ENCODE assay signal across 8 mouse cellular contexts in the genomic region with DNA sequence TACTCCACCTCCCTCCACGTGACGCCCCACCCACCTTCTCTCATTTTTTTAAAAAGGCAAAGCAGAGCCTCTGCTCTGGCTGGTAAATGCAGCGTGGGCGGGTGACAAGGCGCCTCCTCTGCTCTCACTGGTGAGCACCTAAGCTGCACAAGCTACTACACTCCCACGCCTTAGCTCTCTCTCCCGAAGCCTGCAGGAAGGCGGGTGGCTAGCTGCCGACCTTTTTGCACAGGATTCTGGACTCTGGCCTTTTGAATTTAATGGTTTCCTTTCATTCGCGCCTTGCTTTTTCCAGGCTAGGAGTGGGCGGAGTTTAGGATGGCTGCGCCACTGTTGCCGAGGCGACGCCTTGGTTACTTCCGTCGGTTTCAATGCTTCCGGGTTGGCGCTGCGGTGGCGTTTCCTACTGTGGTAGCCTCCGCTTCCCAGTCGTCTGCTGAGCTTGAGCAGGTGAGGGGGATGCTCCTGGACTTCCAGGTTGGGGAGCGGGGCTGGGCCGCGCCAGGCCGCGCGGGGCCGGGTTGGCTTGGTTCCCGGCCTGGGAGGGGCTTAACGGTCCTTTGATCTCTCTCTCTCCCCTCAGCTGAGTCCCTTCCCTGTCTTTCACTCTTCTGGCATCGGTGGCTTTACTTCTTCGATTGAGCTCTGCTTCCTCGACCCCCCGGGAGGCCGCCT. TPM values are rescaled to one million over a fixed set of nuclear protein-coding genes. Genes with fewer than 3 reads are reported as not detected.
DNase-seq lines count a peak whose midpoint lies in the region; ATAC-seq and TF ChIP-seq lines count a peak whose summit lies in the region.

A gene (plus strand): TSS at position 35 of the 675 bp plus-strand sequence.

- dilution Hi-C loops in CH12.LX (cut with MboI; ENCODE audit: extremely low pct_ligation_motif_present, extremely low pct_unique_long_range_greater_than_20kb, low sequenced_read_pairs) = no loop called here

- peak; percentile 98 for ATAC-seq in forebrain, embryonic 12.5 days (ENCODE audit: low FRiP score)
- peak; percentile 92 for ATAC-seq in heart, postnatal 0 days (ENCODE audit: insufficient read depth, low read depth)
- peak; percentile 98 for ATAC-seq in liver, postnatal 0 days
- peak; percentile 99 for ATAC-seq in neural tube, embryonic 14.5 days (ENCODE audit: low read depth)

- peak; percentile 73 for DNase-seq in CH12.LX (ENCODE audit: extremely low read depth)
- peak; percentile 67 for DNase-seq in c-Kit-positive CD71-positive TER-119-positive erythroid progenitor cells, embryonic 14.5 days (ENCODE audit: low spot score)
- peak; percentile 69 for DNase-seq in heart, postnatal 0 days (ENCODE audit: low spot score)
- DNase-seq in large intestine, adult 2 months (ENCODE audit: low read depth, low spot score) = peak; percentile 64
- peak; percentile 81 for DNase-seq in liver, postnatal 0 days
- DNase-seq in testis, postnatal 10 days (ENCODE audit: low spot score) = peak; percentile 81

- peak within 1 kb of the TSS; percentile 78 for H3K4me2 ChIP-seq in CH12.LX (ENCODE audit: insufficient read depth, low read depth, poor library complexity, severe bottlenecking)
- peak within 1 kb of the TSS; percentile 56 for H3K4me2 ChIP-seq in forebrain, embryonic 12.5 days
- H3K4me2 ChIP-seq in heart, postnatal 0 days (ENCODE audit: low read depth, low read length) = peak within 1 kb of the TSS; percentile 69
- peak within 1 kb of the TSS; percentile 70 for H3K4me2 ChIP-seq in liver, postnatal 0 days (ENCODE audit: low read depth, low read length)
- peak within 1 kb of the TSS; percentile 49 for H3K4me2 ChIP-seq in neural tube, embryonic 14.5 days (ENCODE audit: low read depth, low read length)

- peak; percentile 58; the same call in 1 of the 2 replicates for TF ChIP-seq POLR2A in CH12.LX (IDR thresholded peaks at IDR 0.05; ENCODE audit: low read depth, low read length)

- H3K4me1 ChIP-seq in CH12.LX (ENCODE audit: control insufficient read depth in 1 of 2, insufficient read depth in 2 of 2) = no peaks in the 10 kb centered on the region
- H3K4me1 ChIP-seq in forebrain, embryonic 12.5 days = no peaks in the 10 kb centered on the region; the same call in 1 of the 2 replicates
- H3K4me1 ChIP-seq in heart, postnatal 0 days (ENCODE audit: control insufficient read depth, insufficient read depth) = no peaks in the 10 kb centered on the region
- H3K4me1 ChIP-seq in liver, postnatal 0 days (ENCODE audit: insufficient read depth) = peaks cover 5% of the 10 kb centered on the region; the same call in 1 of the 2 replicates
- no peaks in the 10 kb centered on the region for H3K4me1 ChIP-seq in neural tube, embryonic 14.5 days (ENCODE audit: control insufficient read depth, insufficient read depth, low read length)

- no peak for TF ChIP-seq EP300 in CH12.LX (IDR thresholded peaks at IDR 0.05; ENCODE audit: low read length)
- no peak; the same call in 1 of the 2 replicates for TF ChIP-seq EP300 in heart, postnatal 0 days (IDR thresholded peaks at IDR 0.05; ENCODE audit: low read depth)
- TF ChIP-seq EP300 in liver, postnatal 0 days (IDR thresholded peaks at IDR 0.05; ENCODE audit: low read depth) = no peak

- H3K27me3 ChIP-seq in CH12.LX (replicated peaks) = no peaks in the 10 kb centered on the region
- H3K27me3 ChIP-seq in forebrain, embryonic 12.5 days = no peaks in the 10 kb centered on the region
- H3K27me3 ChIP-seq in heart, postnatal 0 days (ENCODE audit: control insufficient read depth, insufficient read depth, low read length) = no peaks in the 10 kb centered on the region
- no peaks in the 10 kb centered on the region for H3K27me3 ChIP-seq in liver, postnatal 0 days (ENCODE audit: insufficient read depth, low read length)
- no peaks in the 10 kb centered on the region for H3K27me3 ChIP-seq in neural tube, embryonic 14.5 days (ENCODE audit: control insufficient read depth, insufficient read depth, low read length)

- no peaks in the 10 kb centered on the region for H3K79me2 ChIP-seq in CH12.LX (replicated peaks; ENCODE audit: control insufficient read depth, extremely low read depth, insufficient read depth, poor library complexity, severe bottlenecking)

- in situ Hi-C loops in CH12.LX (cut with MboI; ENCODE audit: low pct_ligation_motif_present, low pct_unique_long_range_greater_than_20kb, low sequenced_read_pairs) = no loop called here

- H3K9ac ChIP-seq in CH12.LX (ENCODE audit: insufficient read depth, low read depth) = peak within 1 kb of the TSS; percentile 80
- peak within 1 kb of the TSS; percentile 47 for H3K9ac ChIP-seq in forebrain, embryonic 12.5 days
- H3K9ac ChIP-seq in heart, postnatal 0 days (replicated peaks; ENCODE audit: low read depth, low read length) = peak within 1 kb of the TSS; percentile 54
- peak within 1 kb of the TSS; percentile 67 for H3K9ac ChIP-seq in liver, postnatal 0 days (replicated peaks)
- H3K9ac ChIP-seq in neural tube, embryonic 14.5 days (replicated peaks; ENCODE audit: low read depth, low read length) = peak within 1 kb of the TSS; percentile 50

- H3K27ac ChIP-seq in CH12.LX (ENCODE audit: insufficient read depth, low read depth) = no peak within 1 kb of the TSS
- H3K27ac ChIP-seq in forebrain, embryonic 12.5 days = peak within 1 kb of the TSS; percentile 87
- H3K27ac ChIP-seq in heart, postnatal 0 days (ENCODE audit: low read depth) = peak within 1 kb of the TSS; percentile 46
- H3K27ac ChIP-seq in liver, postnatal 0 days (ENCODE audit: low read depth) = peak within 1 kb of the TSS; percentile 45; the same call in 1 of the 2 replicates
- peak within 1 kb of the TSS; percentile 75 for H3K27ac ChIP-seq in neural tube, embryonic 14.5 days (ENCODE audit: low read depth, low read length)

- H3K4me3 ChIP-seq in CH12.LX (replicated peaks in 1 of 3; ENCODE audit: low read depth in 2 of 3, low read length in 2 of 3, poor library complexity in 1 of 3) = peak within 1 kb of the TSS; percentile 64 to 86 (median 75)
- H3K4me3 ChIP-seq in forebrain, embryonic 12.5 days (replicated peaks) = peak within 1 kb of the TSS; percentile 56
- H3K4me3 ChIP-seq in heart, postnatal 0 days (ENCODE audit: low read depth, low read length) = peak within 1 kb of the TSS; percentile 73
- peak within 1 kb of the TSS; percentile 68 for H3K4me3 ChIP-seq in liver, postnatal 0 days (ENCODE audit: low read depth, low read length)
- peak within 1 kb of the TSS; percentile 46 for H3K4me3 ChIP-seq in neural tube, embryonic 14.5 days (ENCODE audit: low read depth, low read length)

- no peak for TF ChIP-seq RAD21 in CH12.LX (IDR thresholded peaks at IDR 0.05; ENCODE audit: low read depth, low read length)

- H3K9me3 ChIP-seq in CH12.LX (replicated peaks; ENCODE audit: low read length) = no peaks in the 10 kb centered on the region
- H3K9me3 ChIP-seq in forebrain, embryonic 12.5 days = no peaks in the 10 kb centered on the region
- no peaks in the 10 kb centered on the region for H3K9me3 ChIP-seq in heart, postnatal 0 days (replicated peaks; ENCODE audit: control insufficient read depth, low read length)
- no peaks in the 10 kb centered on the region for H3K9me3 ChIP-seq in liver, postnatal 0 days (ENCODE audit: low read length)
- H3K9me3 ChIP-seq in neural tube, embryonic 14.5 days (ENCODE audit: control insufficient read depth, low read length) = no peaks in the 10 kb centered on the region

- 16% methylated on average over 38 of the region's 38 CpGs for WGBS in forebrain, embryonic 12.5 days
- WGBS in heart, postnatal 0 days = 19% methylated on average over 38 of the region's 38 CpGs
- 17% methylated on average over 38 of the region's 38 CpGs for WGBS in large intestine, adult 2 months
- WGBS in liver, postnatal 0 days (ENCODE audit: insufficient replicate concordance) = 20% methylated on average over 37 of the region's 38 CpGs
- 15% methylated on average over 38 of the region's 38 CpGs for WGBS in neural tube, embryonic 14.5 days

- no peaks in the 10 kb centered on the region for H3K36me3 ChIP-seq in CH12.LX (replicated peaks in 1 of 2; ENCODE audit: control insufficient read depth in 1 of 2, insufficient read depth in 1 of 2, low read length in 1 of 2)
- H3K36me3 ChIP-seq in forebrain, embryonic 12.5 days (replicated peaks) = no peaks in the 10 kb centered on the region
- no peaks in the 10 kb centered on the region for H3K36me3 ChIP-seq in heart, postnatal 0 days (replicated peaks; ENCODE audit: control insufficient read depth, insufficient read depth, low read length)
- H3K36me3 ChIP-seq in liver, postnatal 0 days (replicated peaks; ENCODE audit: insufficient read depth, low read length) = no peaks in the 10 kb centered on the region
- no peaks in the 10 kb centered on the region for H3K36me3 ChIP-seq in neural tube, embryonic 14.5 days (ENCODE audit: control insufficient read depth, insufficient read depth, low read length)

- TF ChIP-seq CTCF in CH12.LX (conservative IDR thresholded peaks at IDR 0.05 in 1 of 2, IDR thresholded peaks at IDR 0.05 in 1 of 2; ENCODE audit: low read depth in 2 of 2, low read length in 2 of 2) = no peak
- TF ChIP-seq CTCF in heart, postnatal 0 days (IDR thresholded peaks at IDR 0.05; ENCODE audit: low read depth) = no peak
- TF ChIP-seq CTCF in liver, postnatal 0 days (IDR thresholded peaks at IDR 0.05; ENCODE audit: low read depth) = no peak

TF ChIP-seq in CH12.LX, 34 proteins besides CTCF, POLR2A, EP300 and RAD21 (continues in another document):
- TF ChIP-seq MXI1 (IDR thresholded peaks at IDR 0.05; ENCODE audit: low read depth, low read length) = peak; percentile 89
- TF ChIP-seq NELFE (IDR thresholded peaks at IDR 0.05; ENCODE audit: low read depth, low read length) = no peak
- peak; percentile 91 for TF ChIP-seq SIN3A (IDR thresholded peaks at IDR 0.05; ENCODE audit: low read length)
- no peak for TF ChIP-seq MAZ (IDR thresholded peaks at IDR 0.05; ENCODE audit: low read depth, low read length)
- TF ChIP-seq MAFK (IDR thresholded peaks at IDR 0.05; ENCODE audit: insufficient replicate concordance, low read length) = no peak
- TF ChIP-seq NRF1 (IDR thresholded peaks at IDR 0.05; ENCODE audit: low read depth, low read length) = no peak
- TF ChIP-seq ETS1 (conservative IDR thresholded peaks at IDR 0.05; ENCODE audit: low read depth, low read length) = no peak
- TF ChIP-seq HCFC1 (IDR thresholded peaks at IDR 0.05; ENCODE audit: low read depth, low read length) = peak; percentile 59
- no peak for TF ChIP-seq GABPA (IDR thresholded peaks at IDR 0.05; ENCODE audit: insufficient replicate concordance, low read depth, low read length)

RNA-seq across cellular contexts. Expression of the gene that starts here (rescaled TPM):
- 10.1 and 10.2 TPM in 2 replicates for total RNA-seq in CH12.LX (2012; rRNA removed)
- 13.7 and 17.9 TPM in 2 replicates for total RNA-seq in CH12.LX (2014; rRNA removed)
- 8.9 and 9.7 TPM in 2 replicates for polyA plus RNA-seq in CH12.LX (2012; ENCODE audit: insufficient read length, low read depth)
- 30.8 and 36.7 TPM in 2 replicates for polyA plus RNA-seq in forebrain, embryonic 12.5 days (2016; fragmentation: Nextera tagmentation; extraction: Ambion mirVana)
- total RNA-seq in heart, postnatal 0 days (2014; rRNA removed; ENCODE audit: low replicate concordance) = 2.5 TPM in 1 of 2 replicates, not detected in the other
- 5.5 and 5.7 TPM in 2 replicates for polyA plus RNA-seq in heart, postnatal 0 days (2015; fragmentation: Nextera tagmentation; extraction: Ambion mirVana)
- polyA plus RNA-seq in large intestine, adult 2 months (2012; rRNA removed) = 2.8 and 3.0 TPM in 2 replicates
- 3.1 and 3.4 TPM in 2 replicates for polyA plus RNA-seq in liver, postnatal 0 days (2015; fragmentation: Nextera tagmentation; extraction: Ambion mirVana)
- 43.9 and 44.6 TPM in 2 replicates for polyA plus RNA-seq in neural tube, embryonic 14.5 days (2014; fragmentation: Nextera tagmentation; extraction: Ambion mirVana)
